Mouse (Mus musculus): Measurements from ENCODE around the gene Sctr.

DNA sequence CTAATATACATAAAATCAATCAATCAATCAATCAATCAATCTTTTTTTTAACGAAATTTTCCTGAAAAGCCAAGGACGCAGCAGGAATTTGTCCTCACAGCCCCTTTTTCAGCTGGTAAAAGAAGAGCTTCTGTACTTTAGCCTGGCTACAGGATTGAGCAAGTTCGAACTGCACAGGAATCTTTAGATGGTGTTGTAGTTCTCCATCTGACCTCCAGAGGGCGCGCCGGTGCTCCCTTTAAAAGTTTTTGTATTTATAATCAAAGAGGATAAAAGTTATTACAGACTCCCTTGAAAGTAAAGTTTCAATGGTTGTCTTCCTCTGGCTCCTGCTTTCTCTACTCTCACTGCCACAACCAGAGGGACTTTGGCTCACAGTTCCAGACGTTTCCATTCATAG, 91.6 kb downstream of the Sctr start:
- TF ChIP-seq CTCF (IDR thresholded peaks at IDR 0.05; ENCODE audit: borderline replicate concordance, insufficient read depth, low read depth, low read length) (peak; percentile 59; the same call in 1 of the 2 replicates), POLR2A (IDR thresholded peaks at IDR 0.05; ENCODE audit: borderline replicate concordance, insufficient read depth, low read length) (no peak)

Measured in cerebellum, adult 2 months (tissue).